Mouse (Mus musculus): ENCODE results near the gene Psen1.

Gene Psen1

DNA sequence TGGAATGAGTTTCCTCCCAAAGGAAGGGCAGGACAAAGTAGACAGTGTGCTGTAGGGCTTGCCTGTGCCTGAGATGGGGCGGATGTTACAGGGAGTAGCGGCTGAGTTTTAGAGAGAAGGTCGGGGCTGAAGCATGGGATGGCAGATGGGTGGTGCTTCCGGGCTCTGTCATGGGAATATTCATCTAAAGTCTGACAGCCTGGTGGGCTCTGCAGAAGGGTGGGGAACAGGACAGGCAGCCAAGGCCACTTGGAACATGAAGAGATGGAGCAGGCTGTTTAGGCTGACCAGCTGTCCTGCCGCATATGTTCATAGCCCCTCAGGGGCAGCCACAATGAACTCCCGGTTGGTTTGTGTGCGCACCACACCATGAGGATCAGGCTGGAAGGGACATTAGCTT lies 93.3 kb downstream of the Psen1 start:
- DNase-seq = no peak

GRCm38 (mm10) chr12:83781640-83782278 lies 93.8 kb downstream of the Psen1 start:
- no peak for DNase-seq

DNA sequence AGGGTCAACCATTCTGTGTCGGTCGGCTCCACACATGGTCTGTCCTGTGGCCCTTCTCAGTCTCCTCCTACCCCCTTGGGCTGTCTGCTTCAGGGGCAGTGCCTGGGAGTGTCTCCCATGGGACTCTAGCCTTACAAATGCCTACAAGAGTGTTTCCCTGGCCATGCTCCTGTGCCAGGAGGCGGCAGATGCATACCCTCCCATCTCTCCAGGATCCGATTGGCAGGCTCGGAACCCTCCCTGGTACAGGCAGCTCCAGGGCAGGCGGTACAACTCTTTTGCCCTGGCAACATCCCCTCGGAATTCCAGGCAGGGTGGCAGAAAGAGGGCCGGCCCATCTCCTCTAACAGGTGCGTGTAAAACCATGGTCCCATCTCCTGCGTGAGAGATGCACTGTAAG lies 94.7 kb downstream of the Psen1 start:
- no peak for DNase-seq
